Mouse (Mus musculus) R1 (cell line): ENCODE measurements around the gene Ncmap.
A peak's percentile ranks its signal among the peaks of the same experiment; 100 is the strongest.

Experiments
- DNase-seq: peaks from one replicate; pipeline ENCODE4 v3.0.0-alpha.2; 2018; ENCODE audit warnings: low read depth, low spot score

The Ncmap gene

DNA sequence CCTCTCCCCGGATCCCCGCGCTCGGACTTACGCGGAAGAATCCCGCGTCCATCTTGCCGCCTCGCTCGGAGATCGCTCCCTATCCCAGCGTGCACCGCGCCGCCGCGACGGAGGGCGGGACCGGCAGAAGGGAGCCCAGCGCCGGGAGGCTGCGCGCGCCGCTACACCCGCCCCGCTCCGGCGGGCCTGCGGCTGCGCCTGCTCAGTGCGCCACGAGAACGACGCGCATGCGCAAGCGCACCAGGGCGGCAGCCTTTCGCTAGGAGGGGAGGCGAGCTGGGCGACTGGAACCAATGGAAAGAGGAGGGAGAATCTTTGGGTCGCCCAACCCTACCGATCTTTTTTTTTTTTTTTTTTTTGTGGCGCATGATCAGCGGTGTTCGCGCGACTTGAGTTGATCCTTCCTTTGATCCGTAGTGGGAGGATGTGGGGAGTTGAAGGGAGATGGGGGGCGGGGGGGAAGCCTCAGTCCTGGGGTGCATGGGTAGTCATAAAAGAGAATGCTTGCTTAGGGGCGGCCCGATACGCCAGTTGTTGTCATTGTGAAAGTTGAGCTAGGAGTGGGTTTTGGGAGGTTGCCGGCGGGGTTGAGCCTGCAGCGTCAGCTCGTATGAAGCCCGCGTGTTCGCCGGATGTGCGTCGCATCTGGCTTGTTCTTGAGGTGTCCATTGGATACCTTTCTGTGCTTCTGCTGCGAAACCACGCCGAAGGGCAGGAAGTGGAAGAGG lies 44.8 kb downstream of the Ncmap start, which contains the start of gene Srrm1:
TSS of gene Srrm1 (minus strand) at position 256 of the 728 bp plus-strand sequence.
- peak; percentile 99 for DNase-seq

DNA sequence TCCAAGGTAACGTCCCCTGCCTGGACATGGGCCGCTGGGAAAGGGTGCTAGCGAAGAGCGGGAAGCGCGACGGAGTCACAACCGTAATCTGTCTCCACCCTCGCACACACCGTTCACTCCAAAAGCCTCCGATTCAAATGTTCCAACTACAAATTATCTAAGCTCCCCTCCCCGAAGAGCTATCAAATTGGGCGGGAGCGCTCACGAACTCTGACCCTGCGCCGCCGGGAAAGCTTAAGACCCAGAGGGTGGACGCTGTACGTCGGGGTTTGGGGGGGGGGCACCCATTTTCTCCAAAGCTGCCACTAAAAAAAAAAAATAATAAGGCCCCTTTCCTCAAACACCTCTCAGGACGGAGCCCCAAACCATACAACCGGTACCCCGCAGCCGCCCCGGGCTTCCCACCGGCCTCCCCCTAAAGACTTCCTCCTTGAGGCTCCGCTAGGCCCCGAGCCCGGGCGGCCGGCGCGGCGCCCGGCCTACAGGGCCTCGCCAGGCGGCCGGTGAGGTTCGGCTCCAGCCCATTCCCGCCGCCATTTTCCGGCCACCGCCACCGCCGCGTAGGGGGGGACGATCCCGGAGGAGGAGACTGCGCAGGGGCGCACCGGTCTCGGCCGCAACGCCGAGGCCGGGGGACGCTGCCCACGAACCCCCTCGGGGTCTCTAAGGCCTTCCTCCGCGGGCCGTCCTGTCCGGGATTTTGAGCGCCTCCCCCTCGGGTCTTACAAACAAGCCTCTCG lies 45.5 kb downstream of the Ncmap start:
- DNase-seq: peak; percentile 46

DNA sequence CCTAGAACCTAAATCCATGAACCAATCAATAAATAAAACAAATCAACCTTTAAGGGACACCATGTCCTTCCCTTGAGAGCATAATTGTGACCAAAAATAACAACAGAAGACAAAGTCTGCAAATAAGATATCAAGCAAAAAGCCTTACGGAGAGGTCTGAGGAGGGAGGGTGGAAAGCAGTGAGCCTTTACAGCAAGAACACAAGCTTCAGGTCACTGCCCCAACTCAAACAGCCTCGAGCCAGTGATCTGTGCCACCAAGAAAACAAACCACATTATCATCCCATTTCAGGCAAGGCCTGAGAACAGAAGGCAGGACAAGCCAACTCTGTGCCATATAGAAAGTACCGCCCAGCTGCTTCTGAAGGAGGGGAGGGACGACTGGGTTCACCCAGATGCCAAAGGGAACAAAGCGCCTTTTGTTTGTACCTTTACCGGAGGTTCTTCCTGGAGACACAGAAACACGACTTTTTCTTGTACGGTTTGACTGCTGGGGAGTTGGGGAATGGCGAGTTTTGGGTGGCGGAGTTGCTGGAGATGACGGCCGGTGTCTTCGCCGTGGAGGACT lies 60.6 kb downstream of the Ncmap start:
- peak; percentile 51 for DNase-seq

DNA sequence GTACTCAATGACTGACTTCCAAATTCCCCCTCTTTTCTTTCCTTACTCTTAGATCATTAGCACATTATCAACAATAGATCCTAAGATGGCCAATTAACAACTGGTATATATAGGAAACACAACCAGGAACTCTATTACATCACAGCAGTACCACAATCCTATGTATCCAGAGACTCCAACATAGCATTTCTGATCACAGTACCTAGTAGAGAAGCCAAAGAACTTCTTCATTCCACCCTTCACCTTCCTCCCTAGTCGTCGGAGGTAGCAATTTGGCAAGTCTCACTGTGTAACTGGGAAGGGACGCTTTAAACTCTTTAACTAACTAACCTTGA lies 62.0 kb downstream of the Ncmap start:
- DNase-seq: no peak

DNA sequence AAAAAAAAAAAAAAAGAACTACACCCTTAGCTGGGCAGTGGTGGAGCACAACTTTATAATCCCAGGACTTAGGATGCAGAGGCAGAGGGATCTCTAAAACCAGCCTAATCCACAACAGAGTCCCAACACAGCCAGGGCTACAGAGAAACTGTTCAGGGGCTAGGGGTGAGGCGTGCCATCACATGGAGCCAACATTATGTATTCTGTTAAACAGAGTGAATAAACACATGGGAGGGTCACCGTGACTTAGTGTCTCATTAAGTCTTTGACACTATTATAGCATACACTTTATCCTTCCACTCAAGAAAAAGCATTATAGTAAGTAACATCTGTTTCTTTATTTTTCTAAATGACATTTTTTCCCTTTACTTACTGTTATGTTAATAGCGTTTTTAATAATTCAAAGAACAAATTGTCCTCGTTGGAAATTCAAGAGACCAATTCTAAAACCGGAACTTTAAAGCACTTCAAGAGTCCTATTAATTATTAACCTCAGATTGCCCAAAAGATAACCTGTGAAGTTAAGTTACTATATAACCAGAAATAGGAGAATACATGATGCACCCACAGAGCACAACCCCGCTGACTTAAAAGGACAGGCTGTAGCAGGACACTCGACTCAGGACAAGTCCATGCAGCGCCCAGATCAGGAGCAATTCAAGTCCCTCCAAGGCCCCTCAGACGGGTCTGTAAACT lies 62.6 kb downstream of the Ncmap start:
- no peak for DNase-seq

DNA sequence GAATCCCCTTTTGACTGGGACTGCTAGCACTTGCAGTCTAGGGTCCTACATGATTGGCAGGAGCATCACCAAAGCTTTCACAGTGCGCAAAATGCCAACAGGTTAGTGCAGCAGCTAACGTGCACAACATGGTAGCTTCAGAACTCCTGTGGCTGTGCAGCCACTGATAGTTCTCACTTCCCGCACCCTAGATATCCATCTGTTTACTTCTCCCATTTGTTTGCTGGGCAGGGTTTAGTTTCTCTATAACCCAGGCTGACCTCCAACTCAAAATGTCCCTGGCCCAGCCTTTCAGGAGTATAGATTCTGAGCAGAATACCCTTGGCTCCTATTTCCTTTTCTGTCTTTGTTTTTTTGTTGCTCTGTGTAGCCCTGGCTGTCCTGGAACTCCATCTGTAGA lies 71.6 kb downstream of the Ncmap start:
- no peak for DNase-seq

DNA sequence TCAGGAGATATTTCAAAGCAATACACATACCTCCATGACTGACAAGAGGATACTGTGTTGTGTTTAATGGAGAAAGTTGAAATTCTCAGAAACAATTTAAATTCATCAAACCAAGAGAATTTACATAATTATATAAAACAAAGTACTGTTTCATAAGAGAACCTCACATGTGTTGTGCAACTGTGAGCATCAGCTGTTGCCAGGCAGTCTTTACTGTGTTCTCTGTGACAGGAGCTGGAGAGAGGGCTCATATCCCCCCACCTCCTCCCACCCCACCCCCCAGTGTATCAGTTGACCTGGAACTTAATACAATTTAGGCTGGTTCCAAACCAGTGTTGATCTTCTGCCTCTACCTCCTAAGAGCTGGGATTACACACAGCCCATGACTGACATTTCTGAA lies 72.0 kb downstream of the Ncmap start:
- no peak for DNase-seq

DNA sequence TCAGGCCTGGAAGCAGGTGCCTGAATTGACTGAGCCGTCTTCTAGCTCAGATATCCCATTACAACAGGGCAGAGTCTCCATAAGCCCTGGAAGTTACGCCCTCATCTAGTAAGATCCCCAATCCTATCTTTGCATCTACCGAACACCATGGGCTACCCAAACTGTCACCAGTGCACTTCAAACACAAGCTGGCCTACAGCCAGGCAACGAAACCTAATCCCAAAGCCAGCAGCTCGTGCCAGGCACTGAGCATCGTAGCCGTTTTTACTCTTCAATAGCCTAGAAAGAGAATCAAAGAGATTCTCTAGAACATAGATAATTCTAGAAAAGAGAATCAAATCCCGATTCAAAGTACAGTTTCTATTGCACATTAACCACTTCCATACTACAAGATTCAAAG lies 75.0 kb downstream of the Ncmap start:
- no peak for DNase-seq
